Mouse (Mus musculus) liver, adult 2 months (tissue): ENCODE results near the gene Dpp6. TPM values are rescaled to one million over a fixed set of nuclear protein-coding genes. Genes with fewer than 3 reads are reported as not detected.

ENCODE experiments used
- DNase-seq: peaks from one replicate; pipeline ENCODE4 v3.0.0-alpha.2; 2011; ENCODE audit warnings: low read depth, low spot score; ENCODE audit errors: extremely low read depth
- H3K27ac ChIP-seq: fragments of 200-500 bp; replicated peaks from 2 replicates; pipeline ENCODE4 v1.5.1; 2012; ENCODE audit warnings: low read depth, mild to moderate bottlenecking, control low read depth, inconsistent platforms, low read length; ENCODE audit not compliant: insufficient read depth
- H3K27me3 ChIP-seq: fragments of 200-500 bp; 2 replicates; pipeline ENCODE4 v1.6.1; 2012; ENCODE audit warnings: mild to moderate bottlenecking, moderate library complexity, low read length, inconsistent platforms; ENCODE audit not compliant: control insufficient read depth, insufficient read depth
- H3K36me3 ChIP-seq: fragments of 200-500 bp; 2 replicates; pipeline ENCODE4 v1.6.1; 2012; ENCODE audit warnings: low read length, inconsistent platforms; ENCODE audit not compliant: control insufficient read depth, insufficient read depth
- H3K4me1 ChIP-seq: fragments of 200-500 bp; 2 replicates; pipeline ENCODE4 v1.6.1; 2011; ENCODE audit warnings: low read length; ENCODE audit not compliant: control insufficient read depth, insufficient read depth
- H3K4me3 ChIP-seq: fragments of 200-500 bp; 2 replicates; pipeline ENCODE4 v1.5.1; 2011; ENCODE audit warnings: low read depth, mild to moderate bottlenecking, control low read depth, low read length, moderate library complexity; ENCODE audit not compliant: insufficient read depth
- H3K79me2 ChIP-seq: fragments of 200-500 bp; 2 replicates; pipeline ENCODE4 v1.6.1; 2012; ENCODE audit warnings: inconsistent platforms, mild to moderate bottlenecking, low read length, moderate library complexity; ENCODE audit not compliant: control insufficient read depth, insufficient read depth
- H3K9ac ChIP-seq: fragments of 200-500 bp; 2 replicates; pipeline ENCODE4 v1.6.1; 2012; ENCODE audit warnings: low read depth, mild to moderate bottlenecking, control low read depth, inconsistent platforms, low read length
- CTCF ChIP-seq: fragments of 200-500 bp; IDR thresholded peaks from 2 replicates; pipeline ENCODE4 v1.5.1; 2011; ENCODE audit warnings: low read depth, low read length, control low read depth
- POLR2A ChIP-seq: fragments of 200-500 bp; IDR thresholded peaks from 2 replicates; pipeline ENCODE4 v1.6.1; 2011; ENCODE audit warnings: low read length, control low read depth; ENCODE audit not compliant: insufficient read depth; ENCODE audit errors: extremely low read depth
- WGBS: fragments of 180-500 bp; shearing (Covaris S2); methylation state at CpG from one replicate; pipeline ENCODE4 v1.1.7; 2018; 5-methylcytosine and 5-hydroxymethylcytosine counted together
- polyA plus RNA-seq: library from polyadenylated mRNA; depleted of rRNA; stranded (reverse); fragments of >200 nt; gene quantifications from 2 replicates; pipeline ENCODE4 v1.2.3, GENCODE M21; 2012
- total RNA-seq: library from RNA; depleted of rRNA; stranded (reverse); fragments of >200 nt; gene quantifications from 2 replicates; pipeline ENCODE4 v1.2.3, GENCODE M21; 2014

Gene Dpp6
- total and polyA plus RNA-seq, 2 experiments: not detected

DNA sequence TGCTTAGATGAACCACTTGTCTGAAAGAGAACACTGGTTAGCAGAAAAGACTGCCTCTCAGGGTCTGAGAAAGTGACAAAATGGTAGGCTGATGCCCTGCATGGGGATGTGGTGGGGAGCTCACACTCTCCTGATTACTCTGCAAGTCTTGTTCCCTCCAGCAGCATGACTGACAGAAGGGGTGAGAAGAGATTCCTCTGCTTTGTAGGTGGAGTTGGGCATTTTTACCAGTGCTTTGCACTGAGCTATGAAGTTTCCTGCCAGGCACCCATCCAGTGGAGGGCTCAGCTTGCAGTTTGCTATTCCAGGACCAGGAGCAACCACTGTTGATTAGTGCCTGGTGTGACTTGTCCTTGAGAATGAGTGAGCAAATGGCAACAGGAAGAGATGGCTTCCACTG, 500.3 kb downstream of the Dpp6 start:
- Histone ChIP-seq H3K79me2 (no peaks in the 10 kb centered on the region), H3K4me1 (no peaks in the 10 kb centered on the region), H3K27me3 (no peaks in the 10 kb centered on the region), H3K27ac (no peak overlapping the region), H3K36me3 (no peaks in the 10 kb centered on the region), H3K9ac (no peak overlapping the region), H3K4me3 (no peak overlapping the region)
- DNase-seq: no peak
- TF ChIP-seq CTCF (no peak), POLR2A (no peak)

GRCm38 (mm10) chr5:27317832-27318231, 500.8 kb downstream of the Dpp6 start:
- WGBS: 94% methylated on average over 1 of the region's 1 CpGs
- no peak for TF ChIP-seq CTCF
- no peak for TF ChIP-seq POLR2A
- Histone ChIP-seq H3K27me3 (no peaks in the 10 kb centered on the region), H3K79me2 (no peaks in the 10 kb centered on the region), H3K4me3 (no peak overlapping the region), H3K36me3 (no peaks in the 10 kb centered on the region), H3K27ac (no peak overlapping the region), H3K9ac (no peak overlapping the region), H3K4me1 (no peaks in the 10 kb centered on the region)
- DNase-seq: no peak

DNA sequence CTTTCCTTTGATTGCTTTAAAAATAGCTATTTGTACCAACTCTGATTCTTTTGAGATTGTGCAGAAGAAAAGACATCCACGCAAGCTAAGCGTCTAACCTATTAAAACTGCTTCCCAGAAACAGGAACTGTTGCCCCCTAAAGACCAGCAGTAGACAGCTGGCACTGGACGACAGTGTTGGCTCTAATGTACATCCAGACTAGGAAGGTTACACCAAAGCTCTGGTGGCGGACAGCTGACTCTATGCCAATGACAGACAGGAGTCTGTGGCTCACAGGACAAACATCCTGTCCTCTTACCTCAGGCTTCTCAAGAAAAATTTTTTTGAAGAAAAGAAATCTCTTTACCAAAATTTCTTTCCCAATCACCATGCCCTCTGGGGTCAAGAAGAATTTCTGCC, 502.7 kb downstream of the Dpp6 start:
- no peaks in the 10 kb centered on the region for H3K79me2 ChIP-seq
- no peak overlapping the region for H3K9ac ChIP-seq
- no peaks in the 10 kb centered on the region for H3K27me3 ChIP-seq
- no peaks in the 10 kb centered on the region for H3K36me3 ChIP-seq
- TF ChIP-seq CTCF: no peak
- TF ChIP-seq POLR2A: no peak
- H3K27ac ChIP-seq: no peak overlapping the region
- H3K4me3 ChIP-seq: no peak overlapping the region
- WGBS: 83% methylated on average over 4 of the region's 4 CpGs
- H3K4me1 ChIP-seq: no peaks in the 10 kb centered on the region
- no peak for DNase-seq

- Histone ChIP-seq H3K27ac (no peak overlapping the region), H3K27me3 (no peaks in the 10 kb centered on the region), H3K4me1 (no peaks in the 10 kb centered on the region), H3K4me3 (no peak overlapping the region), H3K36me3 (no peaks in the 10 kb centered on the region), H3K79me2 (no peaks in the 10 kb centered on the region), H3K9ac (no peak overlapping the region)
- no peak for TF ChIP-seq POLR2A
- no peak for TF ChIP-seq CTCF
- 67% methylated on average over 3 of the region's 3 CpGs for WGBS
- no peak for DNase-seq
These were observed 506.1 kb downstream of the Dpp6 start for GRCm38 (mm10) chr5:27322895-27323792.

DNA sequence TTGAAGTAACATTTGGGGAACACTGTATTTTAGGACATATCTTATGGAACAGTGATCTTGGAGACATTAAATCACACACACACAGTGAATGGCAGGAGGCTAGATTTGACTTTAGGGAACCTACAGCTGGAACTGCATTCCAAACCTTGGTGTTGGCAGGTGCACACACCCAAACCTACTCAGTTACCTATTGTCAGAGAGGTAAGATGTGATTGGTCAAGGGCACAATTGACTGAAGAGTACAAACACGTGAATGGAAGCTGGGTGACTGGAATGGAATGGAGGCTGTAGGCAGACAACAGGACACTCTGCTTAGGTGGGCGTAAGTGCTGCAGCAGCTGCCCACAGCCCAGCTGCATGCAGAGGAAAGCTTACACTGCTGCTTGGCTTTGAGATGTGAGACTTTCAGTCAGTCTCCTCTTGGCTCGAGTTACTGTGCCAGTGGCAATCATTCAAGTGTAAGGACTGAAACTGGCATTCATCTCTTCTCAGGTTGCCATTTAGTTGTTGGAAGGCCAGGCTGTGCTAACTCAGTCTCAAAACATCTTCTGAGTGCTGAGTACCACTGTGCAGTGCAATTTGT, 507.4 kb downstream of the Dpp6 start:
- no peak for DNase-seq

DNA sequence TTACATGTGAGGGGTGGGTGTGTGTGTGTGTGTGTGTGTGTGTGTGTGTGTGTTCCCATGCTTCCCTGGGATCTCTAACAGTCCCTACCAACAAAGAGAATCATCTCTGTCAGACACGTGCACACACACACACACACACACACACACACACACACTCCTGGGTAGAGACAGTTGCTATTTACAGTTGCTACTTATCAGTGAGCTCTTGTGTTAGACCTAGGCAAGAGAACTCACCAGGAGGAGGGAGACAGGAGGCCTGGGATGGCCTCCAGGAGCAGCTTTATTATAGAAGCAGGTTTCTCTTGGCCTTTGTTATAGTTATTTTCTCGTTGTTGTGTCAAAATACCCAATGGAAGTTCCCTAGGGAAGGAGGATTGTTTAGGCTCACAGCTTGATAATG, 519.7 kb downstream of the Dpp6 start:
- Histone ChIP-seq H3K36me3 (no peaks in the 10 kb centered on the region), H3K27me3 (no peaks in the 10 kb centered on the region), H3K9ac (no peak overlapping the region), H3K27ac (no peak overlapping the region), H3K4me1 (no peaks in the 10 kb centered on the region), H3K4me3 (no peak overlapping the region), H3K79me2 (no peaks in the 10 kb centered on the region)
- TF ChIP-seq CTCF (no peak), POLR2A (no peak)
- 51% methylated on average over 2 of the region's 2 CpGs for WGBS
- no peak for DNase-seq

More for the DNA sequence above, 507.4 kb downstream of the Dpp6 start:
- H3K36me3 ChIP-seq: no peaks in the 10 kb centered on the region
- TF ChIP-seq POLR2A (no peak), CTCF (no peak)
- no peaks in the 10 kb centered on the region for H3K27me3 ChIP-seq
- no peak overlapping the region for H3K4me3 ChIP-seq
- whole genome bisulfite sequencing: 29% methylated on average over 3 of the region's 3 CpGs
- no peaks in the 10 kb centered on the region for H3K4me1 ChIP-seq
- no peak overlapping the region for H3K9ac ChIP-seq
- no peaks in the 10 kb centered on the region for H3K79me2 ChIP-seq
- no peak overlapping the region for H3K27ac ChIP-seq
